Mouse (Mus musculus): Measurements from ENCODE around the gene Mybpc3.
A peak's percentile ranks its signal among the peaks of the same experiment; 100 is the strongest.

GRCm38 (mm10) chr2:91070076-91070800 lies 47.7 kb upstream of the Mybpc3 start, which contains the start of gene Slc39a13:
- TF ChIP-seq POLR2A (IDR thresholded peaks at IDR 0.05; ENCODE audit: insufficient read depth, low read depth, low read length) (peak; percentile 39), CTCF (IDR thresholded peaks at IDR 0.05; ENCODE audit: insufficient read depth, low read depth, low read length) (peak; percentile 100)
